Mouse (Mus musculus) midbrain, embryonic 16.5 days (tissue): Measurements from ENCODE around the gene Hoxc10. TPM values are rescaled to one million over a fixed set of nuclear protein-coding genes. Genes with fewer than 3 reads are reported as not detected.
A peak's percentile ranks its signal among the peaks of the same experiment; 100 is the strongest.

Source experiments
- ATAC-seq: fragments of 200-750 bp; cut with Nextera tagmentation; 2 replicates; pipeline ENCODE4 v1.8.0; 2017; ENCODE audit warnings: moderate TSS enrichment
- H3K27ac ChIP-seq: fragments of 300-500 bp; sonication (generic); 2 replicates; pipeline ENCODE4 v1.5.1; 2014; ENCODE audit warnings: mild to moderate bottlenecking, low read length, mixed read lengths
- H3K27me3 ChIP-seq: fragments of 300-500 bp; sonication (generic); 2 replicates; pipeline ENCODE4 v1.6.1; 2014; ENCODE audit warnings: low read depth, low read length, mixed read lengths; ENCODE audit not compliant: control insufficient read depth, insufficient read depth
- H3K36me3 ChIP-seq: fragments of 300-500 bp; sonication (generic); 2 replicates; pipeline ENCODE4 v1.6.1; 2014; ENCODE audit warnings: mild to moderate bottlenecking, low read length, moderate library complexity, mixed read lengths; ENCODE audit not compliant: control insufficient read depth, insufficient read depth
- H3K4me1 ChIP-seq: fragments of 300-500 bp; sonication (generic); 2 replicates; pipeline ENCODE4 v1.6.1; 2014; ENCODE audit warnings: mild to moderate bottlenecking, low read length, mixed read lengths; ENCODE audit not compliant: control insufficient read depth, insufficient read depth
- H3K4me2 ChIP-seq: fragments of 300-500 bp; sonication (generic); 2 replicates; pipeline ENCODE4 v1.6.1; 2014; ENCODE audit warnings: mild to moderate bottlenecking, low read length, mixed read lengths
- H3K4me3 ChIP-seq: fragments of 300-500 bp; sonication (generic); 2 replicates; pipeline ENCODE4 v1.5.1; 2014; ENCODE audit warnings: low read depth, mild to moderate bottlenecking, low read length, moderate library complexity, mixed read lengths
- H3K9ac ChIP-seq: fragments of 300-500 bp; sonication (generic); 2 replicates; pipeline ENCODE4 v1.6.1; 2014; ENCODE audit warnings: low read depth, low read length, mixed read lengths
- H3K9me3 ChIP-seq: fragments of 300-500 bp; sonication (generic); replicated peaks from 2 replicates; pipeline ENCODE4 v1.6.1; 2014; ENCODE audit warnings: mild to moderate bottlenecking, low read length, mixed read lengths; ENCODE audit not compliant: control insufficient read depth, poor library complexity, severe bottlenecking
- WGBS: fragments of 180-500 bp; shearing (Covaris S2); extraction: QIAGEN DNeasy Blood & Tissue Kit; methylation state at CpG from one replicate; pipeline ENCODE4 v1.1.7; 2014; 5-methylcytosine and 5-hydroxymethylcytosine counted together
- polyA plus RNA-seq: library from polyadenylated mRNA; unstranded; fragments of >200 nt; fragmentation: Nextera tagmentation; extraction: Ambion mirVana; gene quantifications from 2 replicates; pipeline ENCODE4 v1.2.1, GENCODE M21; 2015

Gene Hoxc10
- polyA plus RNA-seq, 1 experiment from 2014 or later, result not detected

DNA sequence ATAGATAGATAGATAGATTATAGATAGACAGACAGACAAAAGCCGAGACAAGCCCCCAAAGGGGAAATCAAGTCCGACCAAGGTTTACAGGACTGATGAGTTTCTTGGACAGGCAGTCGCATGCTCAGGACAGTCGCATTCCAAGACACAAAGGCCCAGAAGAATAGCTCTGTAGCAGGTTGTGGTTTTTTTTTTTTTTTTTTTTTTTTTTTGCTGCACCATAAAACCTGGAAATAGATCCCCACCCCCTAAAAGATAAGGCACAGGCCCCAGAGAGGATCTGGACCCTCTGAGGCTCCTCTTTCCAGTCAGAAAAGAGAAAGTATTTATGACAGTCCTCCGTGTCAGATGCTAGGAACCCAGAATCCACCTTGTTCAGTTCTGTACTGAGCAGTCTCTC, 21.5 kb downstream of the Hoxc10 start:
- no peaks in the 10 kb centered on the region for H3K9me3 ChIP-seq
- H3K4me3 ChIP-seq, result no peak overlapping the region
- no peaks in the 10 kb centered on the region; the same call in 1 of the 2 replicates for H3K4me1 ChIP-seq
- H3K27ac ChIP-seq, result no peak overlapping the region
- peaks cover 94% of the 10 kb centered on the region for H3K27me3 ChIP-seq
- no peak overlapping the region for H3K9ac ChIP-seq
- WGBS, result 15% methylated on average over 5 of the region's 5 CpGs
- no peaks in the 10 kb centered on the region for H3K36me3 ChIP-seq
- H3K4me2 ChIP-seq, result no peak overlapping the region
- no peak for ATAC-seq

- no peak for ATAC-seq
- H3K4me2 ChIP-seq, result no peak within 1 kb of the TSS
- H3K4me1 ChIP-seq, result no peaks in the 10 kb centered on the region; the same call in 1 of the 2 replicates
- under 1% methylated on average over 65 of the region's 69 CpGs for WGBS
- H3K9me3 ChIP-seq, result no peaks in the 10 kb centered on the region
- no peak within 1 kb of the TSS for H3K9ac ChIP-seq
- H3K36me3 ChIP-seq, result no peaks in the 10 kb centered on the region
- H3K27me3 ChIP-seq, result peaks cover 88% of the 10 kb centered on the region
- H3K4me3 ChIP-seq, result no peak within 1 kb of the TSS
- H3K27ac ChIP-seq, result no peak within 1 kb of the TSS
These were observed 24.1 kb downstream of the Hoxc10 start, which contains the start of gene Hoxc8 for GRCm38 (mm10) chr15:102990461-102991397. Gene Hoxc8 (plus strand): TSS chr15:102990607.

GRCm38 (mm10) chr15:102991782-102992181, 25.2 kb downstream of the Hoxc10 start:
- peaks cover 88% of the 10 kb centered on the region for H3K27me3 ChIP-seq
- H3K4me3 ChIP-seq, result no peak overlapping the region
- no peak overlapping the region for H3K27ac ChIP-seq
- H3K9me3 ChIP-seq, result no peaks in the 10 kb centered on the region
- no peaks in the 10 kb centered on the region for H3K36me3 ChIP-seq
- WGBS, result 2% methylated on average over 7 of the region's 7 CpGs
- no peaks in the 10 kb centered on the region; the same call in 1 of the 2 replicates for H3K4me1 ChIP-seq
- no peak overlapping the region for H3K9ac ChIP-seq
- ATAC-seq, result no peak
- no peak overlapping the region for H3K4me2 ChIP-seq

DNA sequence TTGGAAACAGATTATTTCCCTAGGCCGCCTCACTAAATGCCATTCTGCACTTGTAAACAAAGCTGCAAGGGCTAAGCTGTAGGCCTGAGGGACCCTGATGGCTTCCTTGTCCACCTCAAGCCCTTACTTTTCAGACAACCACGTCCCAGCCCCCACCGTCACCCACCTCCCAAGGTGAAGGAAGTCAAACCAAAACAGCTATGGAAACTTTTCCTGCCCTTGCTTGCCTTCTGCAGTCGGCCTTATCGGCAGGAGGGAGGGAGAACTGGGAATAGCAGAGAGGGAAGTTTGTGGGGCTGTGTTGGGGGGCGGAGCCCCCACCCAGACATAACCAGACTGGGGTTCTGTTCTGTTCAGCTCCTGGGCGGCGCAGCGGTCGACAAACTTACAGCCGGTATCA, 25.6 kb downstream of the Hoxc10 start:
- Histone ChIP-seq H3K36me3 (no peaks in the 10 kb centered on the region), H3K27ac (no peak overlapping the region), H3K9ac (no peak overlapping the region), H3K4me3 (no peak overlapping the region), H3K4me2 (no peak overlapping the region), H3K4me1 (no peaks in the 10 kb centered on the region; the same call in 1 of the 2 replicates), H3K27me3 (peaks cover 87% of the 10 kb centered on the region), H3K9me3 (no peaks in the 10 kb centered on the region)
- ATAC-seq, result no peak
- WGBS, result under 1% methylated on average over 11 of the region's 11 CpGs

DNA sequence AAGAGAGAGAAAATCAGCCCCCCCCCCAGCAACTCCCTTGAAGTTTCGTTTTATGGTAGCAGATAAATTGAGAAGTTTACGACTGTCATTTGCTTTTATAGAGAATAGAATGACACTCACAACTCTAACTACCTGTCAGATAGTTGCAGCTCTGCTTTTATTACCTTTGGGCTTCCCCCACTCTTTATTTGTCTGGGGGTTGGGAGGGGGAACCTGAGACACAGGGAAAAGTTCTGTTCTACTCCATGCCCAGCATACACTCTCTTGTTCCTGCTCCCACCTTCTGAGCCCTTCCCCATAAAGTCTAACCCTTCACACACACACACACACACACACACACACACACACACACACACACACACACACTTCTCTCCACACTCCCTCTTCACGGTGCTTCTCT, 26.3 kb downstream of the Hoxc10 start:
- Histone ChIP-seq H3K4me1 (no peaks in the 10 kb centered on the region; the same call in 1 of the 2 replicates), H3K27me3 (peaks cover 85% of the 10 kb centered on the region), H3K9ac (no peak overlapping the region), H3K36me3 (no peaks in the 10 kb centered on the region), H3K4me2 (no peak overlapping the region), H3K4me3 (no peak overlapping the region), H3K27ac (no peak overlapping the region), H3K9me3 (no peaks in the 10 kb centered on the region)
- no peak for ATAC-seq
- 3% methylated on average over 3 of the region's 3 CpGs for WGBS

GRCm38 (mm10) chr15:102996548-102996947, 30.0 kb downstream of the Hoxc10 start:
- H3K9ac ChIP-seq, result no peak overlapping the region
- peaks cover 84% of the 10 kb centered on the region for H3K27me3 ChIP-seq
- WGBS, result 2% methylated on average over 9 of the region's 9 CpGs
- no peak overlapping the region for H3K27ac ChIP-seq
- H3K36me3 ChIP-seq, result no peaks in the 10 kb centered on the region
- H3K4me1 ChIP-seq, result peaks cover 4% of the 10 kb centered on the region; the same call in 1 of the 2 replicates
- H3K9me3 ChIP-seq, result no peaks in the 10 kb centered on the region
- no peak for ATAC-seq
- H3K4me3 ChIP-seq, result no peak overlapping the region
- H3K4me2 ChIP-seq, result no peak overlapping the region

GRCm38 (mm10) chr15:102997431-102997830, 30.8 kb downstream of the Hoxc10 start:
- ATAC-seq, result no peak
- Histone ChIP-seq H3K9me3 (no peaks in the 10 kb centered on the region), H3K27me3 (peaks cover 85% of the 10 kb centered on the region), H3K36me3 (no peaks in the 10 kb centered on the region), H3K4me3 (no peak overlapping the region), H3K4me1 (peaks cover 4% of the 10 kb centered on the region; the same call in 1 of the 2 replicates), H3K4me2 (no peak overlapping the region), H3K9ac (no peak overlapping the region), H3K27ac (no peak overlapping the region)
- WGBS, result 2% methylated on average over 3 of the region's 3 CpGs

- Histone ChIP-seq H3K36me3 (no peaks in the 10 kb centered on the region), H3K9me3 (no peaks in the 10 kb centered on the region), H3K27me3 (peaks cover 85% of the 10 kb centered on the region), H3K4me3 (peak within 1 kb of the TSS; percentile 31), H3K4me1 (peaks cover 4% of the 10 kb centered on the region; the same call in 1 of the 2 replicates), H3K4me2 (peak within 1 kb of the TSS; percentile 55), H3K27ac (no peak within 1 kb of the TSS), H3K9ac (no peak within 1 kb of the TSS)
- no peak for ATAC-seq
- 1% methylated on average over 19 of the region's 19 CpGs for WGBS
These were observed 31.4 kb downstream of the Hoxc10 start, which contains the start of gene Hoxc6 for GRCm38 (mm10) chr15:102997939-102998355. Gene Hoxc6 (plus strand): TSS chr15:102998257.

DNA sequence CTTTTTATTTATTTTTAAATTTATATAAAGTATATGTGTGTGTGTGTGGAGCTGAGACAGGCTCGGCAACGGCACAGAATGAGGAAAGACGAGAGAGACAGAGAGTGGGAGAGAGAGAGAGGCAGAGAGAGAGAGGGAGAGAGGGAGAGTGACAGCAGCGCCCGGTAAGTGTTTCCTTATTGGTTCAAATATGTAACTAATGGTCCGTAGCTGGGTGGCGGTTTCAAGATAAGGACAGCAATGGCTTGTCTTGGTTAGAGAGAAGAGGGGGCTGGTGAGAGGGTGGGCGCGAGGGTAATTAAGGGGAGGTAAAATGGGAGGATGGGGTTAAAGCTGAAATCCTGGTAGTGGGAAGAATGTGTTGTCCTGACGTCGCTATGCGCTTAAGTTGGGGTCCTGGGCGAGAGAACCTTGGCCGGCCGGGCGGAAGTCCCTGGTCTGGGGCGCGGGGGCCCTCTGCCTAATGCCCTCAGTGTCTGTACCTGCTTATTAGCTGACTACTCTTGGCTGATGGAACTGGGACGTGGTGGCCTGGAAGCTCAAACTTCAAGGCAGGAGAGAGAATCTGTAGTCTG, 32.1 kb downstream of the Hoxc10 start:
- Histone ChIP-seq H3K4me2 (peak overlapping the region; percentile 55; the same call in 1 of the 2 replicates), H3K36me3 (no peaks in the 10 kb centered on the region), H3K9me3 (no peaks in the 10 kb centered on the region), H3K27me3 (peaks cover 86% of the 10 kb centered on the region), H3K4me3 (peak overlapping the region; percentile 31), H3K9ac (no peak overlapping the region), H3K27ac (no peak overlapping the region), H3K4me1 (peaks cover 4% of the 10 kb centered on the region; the same call in 1 of the 2 replicates)
- no peak for ATAC-seq
- 0% methylated on average over 19 of the region's 19 CpGs for WGBS
